Mouse (Mus musculus) heart, embryonic 10.5 days (tissue): Measurements from ENCODE around the gene Slc34a1. TPM values are rescaled to one million over a fixed set of nuclear protein-coding genes. Genes with fewer than 3 reads are reported as not detected.

Source experiments
- DNase-seq: peaks from one replicate; pipeline ENCODE4 v3.0.0-alpha.2; 2017; ENCODE audit warnings: low spot score
- H3K27ac ChIP-seq: fragments of 300-500 bp; sonication (generic); 2 replicates; pipeline ENCODE4 v1.5.1; 2016; ENCODE audit warnings: mild to moderate bottlenecking
- H3K27me3 ChIP-seq: fragments of 300-500 bp; sonication (generic); 2 replicates; pipeline ENCODE4 v1.6.1; 2016; ENCODE audit warnings: mild to moderate bottlenecking; ENCODE audit not compliant: poor library complexity, insufficient read depth, severe bottlenecking
- H3K36me3 ChIP-seq: fragments of 300-500 bp; sonication (generic); 2 replicates; pipeline ENCODE4 v1.6.1; 2016; ENCODE audit warnings: mild to moderate bottlenecking, moderate library complexity
- H3K4me1 ChIP-seq: fragments of 300-500 bp; sonication (generic); 2 replicates; pipeline ENCODE4 v1.6.1; 2016; ENCODE audit warnings: mild to moderate bottlenecking
- H3K4me3 ChIP-seq: fragments of 300-500 bp; sonication (generic); 2 replicates; pipeline ENCODE4 v1.5.1; 2016; ENCODE audit warnings: mild to moderate bottlenecking, moderate library complexity
- H3K9me3 ChIP-seq: fragments of 300-500 bp; sonication (generic); 2 replicates; pipeline ENCODE4 v1.6.1; 2016; ENCODE audit warnings: mild to moderate bottlenecking, moderate library complexity
- WGBS: fragments of 180-500 bp; shearing (Covaris S2); methylation state at CpG from one replicate; pipeline ENCODE4 v1.1.7; 2016; 5-methylcytosine and 5-hydroxymethylcytosine counted together
- microRNA-seq: library from miRNA; unstranded; fragments of <30 nt; microRNA quantifications from one replicate; pipeline ENCODE4, GENCODE M21; 2017
- polyA plus RNA-seq: library from polyadenylated mRNA; unstranded; fragments of >200 nt; fragmentation: Nextera tagmentation; extraction: Ambion mirVana; gene quantifications from 2 replicates; pipeline ENCODE4 v1.2.1, GENCODE M21; 2016

Slc34a1 gene
- polyA plus RNA-seq, 1 experiment from 2014 or later = not detected

GRCm38 (mm10) chr13:55450511-55450980 lies 52.6 kb downstream of the Slc34a1 start:
- Histone ChIP-seq H3K27ac (no peak overlapping the region), H3K4me1 (peaks cover 22% of the 10 kb centered on the region), H3K4me3 (no peak overlapping the region), H3K27me3 (no peaks in the 10 kb centered on the region), H3K36me3 (peaks cover 66% of the 10 kb centered on the region), H3K9me3 (no peaks in the 10 kb centered on the region)
- WGBS = 83% methylated on average over 11 of the region's 11 CpGs
- DNase-seq = no peak

GRCm38 (mm10) chr13:55451296-55451695 lies 53.3 kb downstream of the Slc34a1 start:
- peaks cover 73% of the 10 kb centered on the region for H3K36me3 ChIP-seq
- no peak overlapping the region for H3K27ac ChIP-seq
- H3K4me1 ChIP-seq = peaks cover 17% of the 10 kb centered on the region
- no peaks in the 10 kb centered on the region for H3K27me3 ChIP-seq
- no peak overlapping the region for H3K4me3 ChIP-seq
- no peaks in the 10 kb centered on the region for H3K9me3 ChIP-seq
- WGBS = 91% methylated on average over 10 of the region's 10 CpGs
- DNase-seq = no peak

GRCm38 (mm10) chr13:55451785-55452549 lies 54.0 kb downstream of the Slc34a1 start:
- no peak for DNase-seq
- 96% methylated on average over 16 of the region's 16 CpGs for WGBS
- peaks cover 80% of the 10 kb centered on the region for H3K36me3 ChIP-seq
- no peaks in the 10 kb centered on the region for H3K27me3 ChIP-seq
- H3K27ac ChIP-seq = no peak overlapping the region
- H3K9me3 ChIP-seq = no peaks in the 10 kb centered on the region
- H3K4me3 ChIP-seq = no peak overlapping the region
- H3K4me1 ChIP-seq = peaks cover 11% of the 10 kb centered on the region

GRCm38 (mm10) chr13:55462965-55463364 lies 65.0 kb downstream of the Slc34a1 start:
- Histone ChIP-seq H3K9me3 (no peaks in the 10 kb centered on the region), H3K27ac (no peak overlapping the region), H3K36me3 (peaks cover 40% of the 10 kb centered on the region), H3K4me3 (no peak overlapping the region), H3K27me3 (peaks cover 38% of the 10 kb centered on the region), H3K4me1 (peaks cover 29% of the 10 kb centered on the region)
- DNase-seq = no peak
- WGBS = 52% methylated on average over 2 of the region's 2 CpGs

- Histone ChIP-seq H3K4me1 (peaks cover 29% of the 10 kb centered on the region), H3K36me3 (peaks cover 35% of the 10 kb centered on the region), H3K27me3 (peaks cover 43% of the 10 kb centered on the region), H3K4me3 (peak overlapping the region; percentile 65), H3K9me3 (no peaks in the 10 kb centered on the region), H3K27ac (peak overlapping the region; percentile 69; the same call in 1 of the 2 replicates)
- WGBS = 13% methylated on average over 14 of the region's 14 CpGs
- DNase-seq = no peak
Measured at GRCm38 (mm10) chr13:55463399-55464026, 65.5 kb downstream of the Slc34a1 start.

GRCm38 (mm10) chr13:55464027-55464884 lies 66.3 kb downstream of the Slc34a1 start, which contains the start of gene Prr7:
Prr7 (plus strand) TSS chr13:55464267.
- Histone ChIP-seq H3K4me3 (peak within 1 kb of the TSS; percentile 65), H3K4me1 (peaks cover 29% of the 10 kb centered on the region), H3K9me3 (no peaks in the 10 kb centered on the region), H3K27ac (peak within 1 kb of the TSS; percentile 69), H3K36me3 (peaks cover 27% of the 10 kb centered on the region), H3K27me3 (peaks cover 50% of the 10 kb centered on the region)
- DNase-seq = no peak
- under 1% methylated on average over 82 of the region's 84 CpGs for WGBS

GRCm38 (mm10) chr13:55465184-55465583 lies 67.2 kb downstream of the Slc34a1 start:
- WGBS = 31% methylated on average over 3 of the region's 3 CpGs

More at GRCm38 (mm10) chr13:55465184-55465583, 67.2 kb downstream of the Slc34a1 start:
- Histone ChIP-seq H3K4me1 (peaks cover 29% of the 10 kb centered on the region), H3K4me3 (peak overlapping the region; percentile 65; the same call in 1 of the 2 replicates), H3K9me3 (no peaks in the 10 kb centered on the region), H3K27ac (peak overlapping the region; percentile 69), H3K36me3 (peaks cover 18% of the 10 kb centered on the region), H3K27me3 (peaks cover 59% of the 10 kb centered on the region)
- no peak for DNase-seq

Small RNA genes lying within 50 kb of the gene (microRNA-seq; reads per million reads assigned to microRNA genes)
- not detected for gene Mir6943

Other genes starting within 250 kb of the Slc34a1 start
- gene Fgfr4, start 245.5 kb upstream of the Slc34a1 start, polyA plus RNA-seq = 0.46 and 3.5 TPM in 2 replicates
- 51.0 and 58.4 TPM in 2 replicates for gene Nsd1, start 188.4 kb upstream of the Slc34a1 start, polyA plus RNA-seq
- 478 and 538 TPM in 2 replicates for gene Prelid1, start 77.7 kb upstream of the Slc34a1 start, polyA plus RNA-seq
- gene Rab24, start 76.2 kb upstream of the Slc34a1 start, polyA plus RNA-seq = 57.4 and 76.2 TPM in 2 replicates
- 14.3 and 15.0 TPM in 2 replicates for gene Mxd3, start 68.4 kb upstream of the Slc34a1 start, polyA plus RNA-seq
- gene Lman2, start 35.4 kb upstream of the Slc34a1 start, polyA plus RNA-seq = 114 and 117 TPM in 2 replicates
- 0.18 and 0.68 TPM in 2 replicates for gene Rgs14, start 28.5 kb upstream of the Slc34a1 start, polyA plus RNA-seq
- not detected in 2 replicates for gene Pfn3, start 17.0 kb downstream of the Slc34a1 start, polyA plus RNA-seq
- 0.21 and 8.5 TPM in 2 replicates for gene F12, start 28.6 kb downstream of the Slc34a1 start, polyA plus RNA-seq
- gene Grk6, start 46.9 kb downstream of the Slc34a1 start, polyA plus RNA-seq = 29.5 and 44.2 TPM in 2 replicates
- gene Prr7, start 66.1 kb downstream of the Slc34a1 start, polyA plus RNA-seq = 0.17 and 0.21 TPM in 2 replicates
- 101 and 166 TPM in 2 replicates for gene Dbn1, start 89.9 kb downstream of the Slc34a1 start, polyA plus RNA-seq
- gene Pdlim7, start 115.5 kb downstream of the Slc34a1 start, polyA plus RNA-seq = 397 and 462 TPM in 2 replicates
- 0.57 and 2.4 TPM in 2 replicates for gene Dok3, start 131.1 kb downstream of the Slc34a1 start, polyA plus RNA-seq
- gene Ddx41, start 138.5 kb downstream of the Slc34a1 start, polyA plus RNA-seq = 43.4 and 64.1 TPM in 2 replicates
- 25.9 and 44.0 TPM in 2 replicates for gene Fam193b, start 172.9 kb downstream of the Slc34a1 start, polyA plus RNA-seq
- gene Tmed9, start 175.5 kb downstream of the Slc34a1 start, polyA plus RNA-seq = 129 and 173 TPM in 2 replicates
- 23.9 and 27.6 TPM in 2 replicates for gene B4galt7, start 201.7 kb downstream of the Slc34a1 start, polyA plus RNA-seq
- gene Caml, start 224.8 kb downstream of the Slc34a1 start, polyA plus RNA-seq = 31.3 and 41.8 TPM in 2 replicates
- 26.8 and 36.4 TPM in 2 replicates for gene Ddx46, start 236.8 kb downstream of the Slc34a1 start, polyA plus RNA-seq